Mouse (Mus musculus) testis, adult 2 months (tissue): Measurements from ENCODE around the gene Lypd8.

ENCODE experiments used
- CTCF ChIP-seq: fragments of 200-500 bp; IDR thresholded peaks from 2 replicates; pipeline ENCODE4 v1.5.1; 2012; ENCODE audit warnings: low read depth, mild to moderate bottlenecking, inconsistent platforms, low read length, moderate library complexity; ENCODE audit not compliant: control insufficient read depth, insufficient read depth, insufficient replicate concordance
- POLR2A ChIP-seq: fragments of 200-500 bp; IDR thresholded peaks from 2 replicates; pipeline ENCODE4 v1.6.1; 2012; ENCODE audit warnings: low read depth, mild to moderate bottlenecking, inconsistent platforms, low read length, moderate library complexity; ENCODE audit not compliant: control insufficient read depth

GRCm38 (mm10) chr11:58399985-58400645, 21.3 kb downstream of the Lypd8 start:
- TF ChIP-seq POLR2A (no peak), CTCF (no peak)
